Mouse (Mus musculus) adrenal gland, postnatal 36 days (tissue): ENCODE measurements around the gene Fam161b. TPM values are rescaled to one million over a fixed set of nuclear protein-coding genes. Genes with fewer than 3 reads are reported as not detected.

ENCODE experiments used
- DNase-seq, 2 experiments: peaks; one replicate each; pipeline ENCODE4 v3.0.0; 2021; ENCODE audit warnings: mixed read lengths in 1 of 2
- long read RNA-seq, 2 experiments: library from polyadenylated mRNA; stranded (forward); transcript quantifications; one replicate each; pipeline ENCODE4 v2.0.0; 2021; ENCODE audit warnings: borderline sequencing depth in 2 of 2
- total RNA-seq, 2 experiments: library from RNA; stranded (reverse); gene quantifications; 2 replicates each; pipeline ENCODE4 v1.2.3; 2021

Gene Fam161b
- total RNA-seq = 1 to 10 TPM; 2.5 to 2.6 TPM
- long read RNA-seq, experiment 1, partial matches to known transcripts = 1 of 2 reads
- long read RNA-seq, experiment 1, other reads (novel, unspliced or antisense) = 1 of 2 reads
- long read RNA-seq, experiment 2, partial matches to known transcripts = 1 of 1 reads
- long read RNA-seq, experiment 2, other reads (novel, unspliced or antisense) = 0 of 1 reads

DNA sequence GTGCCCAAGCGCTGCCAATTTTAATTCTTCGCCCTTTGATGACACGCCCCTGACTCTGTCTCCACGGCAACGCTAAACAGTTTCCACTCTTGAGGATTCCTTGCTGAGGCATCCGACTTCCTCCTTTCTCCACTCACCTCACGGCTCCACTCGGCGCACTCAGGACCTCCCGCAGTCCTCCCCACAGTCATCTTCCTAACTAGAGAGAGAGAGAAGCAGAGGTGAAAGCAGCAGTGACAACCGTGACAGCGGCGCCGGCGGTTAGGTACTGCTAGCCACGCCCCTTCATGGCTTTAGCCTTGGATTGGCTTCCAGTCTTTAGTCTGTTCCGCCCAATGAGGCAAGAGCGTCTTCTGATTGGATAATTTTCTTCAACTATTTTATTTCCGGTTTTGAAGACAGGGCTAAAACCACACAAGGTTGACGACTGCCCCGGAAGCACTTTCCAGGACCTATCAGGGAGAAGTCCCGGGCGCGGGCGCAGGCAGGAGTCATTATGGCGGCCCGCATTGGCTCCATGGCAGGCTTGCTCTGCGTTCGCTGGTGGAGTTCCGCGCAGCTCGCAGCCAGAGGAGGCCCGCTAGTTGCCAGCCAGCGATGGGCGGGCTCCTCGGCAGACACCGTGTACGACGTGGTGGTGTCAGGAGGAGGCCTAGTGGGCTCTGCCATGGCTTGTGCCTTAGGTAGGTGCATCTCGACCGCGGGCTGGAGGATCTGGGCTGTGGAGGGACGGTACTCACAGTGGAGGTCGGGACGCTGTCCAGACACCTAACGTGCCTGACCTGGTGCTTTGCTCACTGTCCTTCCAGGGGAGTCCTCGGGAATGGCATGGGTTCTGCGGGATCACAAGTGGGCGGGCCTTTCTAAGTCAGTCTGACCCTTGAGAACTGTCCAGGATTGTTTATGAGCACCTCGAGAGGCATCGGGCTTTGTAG, at the start of gene Fam161b, which contains the start of gene Coq6:
Fam161b (minus strand) TSS at position 279 of the 935 bp plus-strand sequence.
Coq6 (plus strand) TSS at position 103 of the 935 bp plus-strand sequence.
- peak; percentile 96 to 97 for DNase-seq

- DNase-seq = peak; percentile 94 to 97
Measured at GRCm38 (mm10) chr12:84408819-84409507, 47.3 kb upstream of the Fam161b start, which contains the start of the genes Entpd5 and Bbof1. Gene Entpd5, minus strand, starts transcription at chr12:84409029. Gene Bbof1, plus strand, starts transcription at chr12:84409071.

DNA sequence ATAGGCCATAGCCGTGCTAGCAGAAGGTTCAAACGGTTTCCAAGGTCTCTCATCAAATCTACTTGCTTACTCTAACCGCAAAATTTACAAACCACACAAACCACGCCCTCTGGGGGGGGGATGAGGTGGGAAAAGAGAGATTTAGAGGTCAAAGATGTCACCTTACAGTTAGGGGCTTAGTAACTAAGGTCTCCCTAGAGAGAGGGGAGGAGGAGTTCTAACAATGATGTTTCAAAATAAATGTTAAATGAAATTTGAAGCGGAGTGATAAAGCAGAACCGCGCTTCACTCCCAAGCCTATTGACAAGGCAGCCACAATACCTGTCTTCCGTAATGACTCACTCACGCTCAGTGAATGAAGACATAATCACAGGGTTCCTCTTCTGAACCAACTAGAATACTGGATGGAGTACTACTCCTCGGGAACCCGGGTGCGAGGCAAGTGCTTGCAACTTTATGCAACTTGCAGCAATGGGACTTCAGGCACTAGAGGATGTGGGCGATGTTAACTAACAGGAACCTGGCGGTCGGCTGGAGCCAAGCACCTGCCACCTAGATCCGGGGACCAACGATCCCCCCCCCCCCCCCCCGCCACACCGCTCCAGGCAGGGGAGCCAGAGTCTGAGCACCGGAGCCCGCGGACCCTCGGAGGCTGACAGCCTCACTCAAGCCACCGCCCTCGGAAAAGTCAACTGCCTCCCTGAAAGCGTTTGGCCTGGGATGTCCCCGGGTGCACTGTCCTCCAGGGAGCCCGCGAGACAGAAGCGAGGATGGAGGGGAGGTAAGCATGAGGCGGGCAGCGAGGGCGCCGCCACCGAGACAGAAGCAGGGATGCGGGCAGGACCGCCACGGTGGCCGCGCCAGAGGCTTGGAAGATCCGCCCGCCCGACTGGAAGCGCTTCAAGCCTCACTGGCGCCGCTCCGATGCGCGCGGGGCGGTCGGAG, 46.5 kb upstream of the Fam161b start:
- peak; percentile 28 to 40 for DNase-seq

GRCm38 (mm10) chr12:84407259-84407658, 45.6 kb upstream of the Fam161b start:
- no peak for DNase-seq

- DNase-seq = no peak
Measured at GRCm38 (mm10) chr12:84404541-84404940, 42.9 kb upstream of the Fam161b start.

DNA sequence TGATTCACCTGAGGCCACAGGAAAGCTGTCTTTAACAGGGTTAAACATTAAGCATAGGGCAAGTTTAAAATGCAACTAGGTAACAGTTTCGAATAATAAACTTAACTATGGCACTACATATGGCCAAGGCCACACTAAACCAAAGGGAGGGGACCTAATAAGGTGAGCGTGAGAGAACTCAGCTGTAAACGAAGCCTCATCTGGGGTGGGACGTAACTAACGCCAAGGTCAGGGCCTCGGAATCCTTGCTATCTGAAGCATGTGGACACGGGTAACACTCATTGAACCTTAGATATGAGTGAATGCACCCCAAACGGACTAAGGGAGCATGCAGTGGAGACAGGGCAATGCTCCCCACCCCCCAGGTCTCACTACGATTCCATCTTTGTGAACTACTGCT, 41.3 kb upstream of the Fam161b start:
- no peak for DNase-seq

- peak; percentile 52 to 64 for DNase-seq
Measured at GRCm38 (mm10) chr12:84400653-84401052, 39.0 kb upstream of the Fam161b start.

DNA sequence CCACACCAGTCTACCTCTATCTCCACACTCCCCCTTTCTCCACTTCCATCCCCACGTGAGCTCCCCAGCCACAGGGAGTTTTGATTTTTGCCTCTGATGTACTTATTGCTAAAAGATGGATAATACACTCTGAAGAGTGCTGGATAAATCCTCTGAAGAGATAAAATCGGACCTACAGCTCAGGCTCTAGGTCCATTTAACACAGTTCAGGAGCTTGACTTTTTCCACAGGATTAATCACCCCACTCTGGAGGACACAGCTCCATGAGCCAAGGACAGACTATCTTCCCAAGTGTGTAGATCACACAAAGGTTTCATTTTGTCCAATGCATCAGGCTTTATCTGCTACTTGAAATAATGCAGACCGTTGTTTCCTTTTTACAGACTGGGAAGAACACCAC, 38.4 kb upstream of the Fam161b start:
- DNase-seq = peak; percentile 27

- DNase-seq = peak; percentile 17 to 26
Measured at GRCm38 (mm10) chr12:84399663-84400062, 38.0 kb upstream of the Fam161b start.

DNA sequence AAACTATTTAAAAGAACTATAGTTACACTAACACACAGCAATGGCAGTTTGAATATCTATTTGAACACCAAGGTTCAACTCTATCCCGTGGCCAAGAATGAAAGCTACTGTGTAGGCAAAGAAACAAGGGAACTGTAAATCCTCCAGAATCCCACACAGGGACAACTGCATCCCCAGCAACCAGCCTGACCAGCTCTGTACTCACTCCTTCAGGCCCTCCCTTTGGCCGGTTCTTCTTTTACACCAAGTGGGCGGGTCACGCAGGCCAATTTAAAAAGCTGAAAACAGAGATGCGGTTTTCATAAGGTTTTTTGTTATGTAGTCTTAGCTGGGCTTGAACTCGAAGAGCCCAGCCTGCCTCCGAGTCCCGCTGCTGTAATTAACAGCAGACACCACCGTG, 37.5 kb upstream of the Fam161b start:
- DNase-seq = peak in 1 of 2 experiments; percentile 8

DNA sequence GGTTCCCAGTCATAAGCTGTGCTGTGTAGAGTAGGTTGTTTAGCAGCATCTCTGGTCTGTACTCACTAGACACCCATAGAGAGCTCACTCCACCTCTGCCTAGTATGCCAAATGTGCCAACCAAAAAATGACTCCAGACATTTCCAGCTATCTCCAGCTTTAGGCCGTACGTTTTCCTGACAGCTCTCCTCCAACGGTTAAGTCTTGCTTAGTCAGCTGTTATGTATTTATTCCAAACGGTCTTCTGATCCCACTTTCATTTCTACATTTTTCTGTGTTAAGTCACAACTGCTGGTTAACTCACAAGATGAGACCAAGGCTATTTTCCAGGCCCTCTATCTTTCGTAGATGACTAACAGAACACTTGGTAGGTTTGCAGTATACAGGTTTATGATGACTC, 37.0 kb upstream of the Fam161b start:
- DNase-seq = no peak

- DNase-seq = no peak
Measured at GRCm38 (mm10) chr12:84397685-84398084, 36.1 kb upstream of the Fam161b start.

GRCm38 (mm10) chr12:84396947-84397679, 35.5 kb upstream of the Fam161b start:
- DNase-seq = no peak

GRCm38 (mm10) chr12:84393847-84394246, 32.2 kb upstream of the Fam161b start:
- DNase-seq = no peak

DNA sequence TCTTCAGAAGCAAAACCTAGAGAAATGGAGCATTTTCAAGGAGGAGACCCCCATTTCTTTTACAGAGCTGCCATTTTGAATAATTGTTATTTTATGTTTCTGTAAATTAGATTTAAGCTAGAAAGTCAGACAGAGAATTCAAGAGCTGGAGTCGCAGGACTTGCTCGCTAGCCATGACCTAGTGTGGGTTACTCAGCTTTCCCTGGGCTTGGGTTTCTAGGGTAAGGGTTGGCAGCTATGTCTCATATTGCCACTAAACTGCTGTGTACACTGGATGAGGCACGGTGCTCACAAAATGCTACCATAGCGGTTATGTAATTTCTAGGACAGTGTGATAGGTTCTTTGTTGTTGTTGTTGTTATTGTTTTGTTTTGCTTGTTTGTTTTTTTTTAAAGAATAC, 31.0 kb upstream of the Fam161b start:
- DNase-seq = no peak

- no peak for DNase-seq
Measured at GRCm38 (mm10) chr12:84390336-84390735, 28.7 kb upstream of the Fam161b start.

DNA sequence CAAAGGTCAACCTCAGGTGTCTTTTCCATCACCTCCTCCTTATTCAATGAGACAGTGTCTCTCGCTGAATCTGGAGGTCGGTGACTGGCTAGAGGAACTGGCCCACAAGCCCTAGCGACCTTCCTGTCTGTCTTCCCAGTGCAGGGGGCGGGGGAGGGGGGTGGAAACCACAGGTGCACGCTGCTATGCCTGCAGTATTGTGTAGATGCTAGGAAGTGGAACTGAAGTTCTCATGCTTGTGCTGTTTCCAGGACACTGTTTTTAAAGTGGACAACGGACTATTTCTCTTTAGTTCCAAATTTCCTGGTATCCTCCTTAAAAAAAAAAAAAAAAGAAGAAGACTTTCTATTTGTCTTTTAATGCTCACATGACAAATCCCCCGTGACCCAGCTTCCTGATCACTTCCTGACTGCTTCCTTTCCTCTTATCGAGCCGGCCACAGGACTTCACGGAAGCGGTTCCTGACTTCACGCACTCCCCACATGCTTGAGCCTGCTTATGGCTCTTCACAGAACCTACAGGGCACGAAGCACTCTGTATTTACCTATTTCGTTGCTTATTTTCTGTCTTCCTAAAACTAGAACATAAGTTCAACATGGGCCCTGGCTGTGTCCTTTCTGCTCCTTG, 27.3 kb upstream of the Fam161b start:
- DNase-seq = no peak

DNA sequence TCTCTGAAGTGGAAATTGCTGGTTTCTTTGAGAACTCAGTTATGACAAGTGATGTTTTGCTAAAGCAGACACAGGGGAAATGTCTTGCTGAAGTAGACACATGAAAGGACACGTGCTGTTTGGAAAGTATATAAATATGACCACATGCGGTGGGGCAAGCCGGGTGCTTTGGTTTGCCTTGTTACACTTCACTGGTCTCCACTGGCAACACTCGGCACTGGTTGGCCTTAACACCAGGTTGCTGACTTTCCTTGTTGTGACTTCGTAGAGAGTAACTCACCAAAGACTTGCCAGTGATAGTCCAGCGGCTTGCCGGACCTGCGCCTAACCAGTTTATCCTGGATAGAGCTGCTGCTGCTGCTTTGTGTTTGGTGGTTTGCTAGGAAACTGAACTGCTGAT, 26.5 kb upstream of the Fam161b start:
- DNase-seq = no peak

GRCm38 (mm10) chr12:84385408-84385807, 23.8 kb upstream of the Fam161b start:
- DNase-seq = no peak

- DNase-seq = peak; percentile 27 to 65
Measured at GRCm38 (mm10) chr12:84384644-84385081, 23.0 kb upstream of the Fam161b start.
